Mouse (Mus musculus): Measurements from ENCODE around the gene Lekr1. TPM values are rescaled to one million over a fixed set of nuclear protein-coding genes. Genes with fewer than 3 reads are reported as not detected.

The Lekr1 gene
- total and polyA plus RNA-seq, 2 experiments from 2014 or later: 2.9 to 6.8 TPM

DNA sequence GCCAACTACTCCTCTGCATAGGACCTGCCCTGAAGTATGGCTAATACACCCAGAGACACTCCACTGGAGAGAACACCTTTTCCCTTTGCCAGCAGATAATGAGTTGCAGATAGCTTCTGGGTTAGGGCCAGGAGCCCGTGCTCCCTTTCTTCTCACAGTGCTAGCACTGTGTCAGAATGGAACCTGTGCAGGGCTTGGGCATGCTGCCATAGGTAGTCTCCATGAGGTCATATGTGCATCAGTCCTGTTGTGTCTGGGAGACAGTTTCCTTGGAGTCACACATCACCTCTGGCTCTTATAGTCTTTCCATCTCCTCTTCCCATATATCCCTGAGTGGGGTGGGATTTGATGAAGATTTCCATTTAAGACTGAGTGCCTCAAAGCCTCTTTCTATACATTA is 33.7 kb downstream of the Lekr1 start:
- WGBS: 52% methylated on average over 1 of the region's 1 CpGs
- ATAC-seq (no peak), DNase-seq (ENCODE audit: low spot score) (no peak)
- Histone ChIP-seq H3K36me3 (ENCODE audit: insufficient read depth, low read length) (no peaks in the 10 kb centered on the region), H3K4me3 (ENCODE audit: low read length) (no peak overlapping the region), H3K27me3 (ENCODE audit: insufficient read depth, low read length) (no peaks in the 10 kb centered on the region), H3K9ac (replicated peaks; ENCODE audit: low read length) (no peak overlapping the region), H3K9me3 (ENCODE audit: low read length) (no peaks in the 10 kb centered on the region), H3K4me1 (ENCODE audit: insufficient read depth, low read length) (no peaks in the 10 kb centered on the region), H3K4me2 (ENCODE audit: low read depth, low read length) (no peak overlapping the region), H3K27ac (no peak overlapping the region)
- no peak for TF ChIP-seq CTCF (IDR thresholded peaks at IDR 0.05; ENCODE audit: low read depth)

GRCm38 (mm10) chr3:65714372-65714771 is 48.3 kb downstream of the Lekr1 start:
- Histone ChIP-seq H3K4me2 (ENCODE audit: low read depth, low read length) (no peak overlapping the region), H3K27me3 (ENCODE audit: insufficient read depth, low read length) (no peaks in the 10 kb centered on the region), H3K9me3 (ENCODE audit: low read length) (no peaks in the 10 kb centered on the region), H3K36me3 (ENCODE audit: insufficient read depth, low read length) (no peaks in the 10 kb centered on the region), H3K4me3 (ENCODE audit: low read length) (no peak overlapping the region), H3K9ac (replicated peaks; ENCODE audit: low read length) (no peak overlapping the region), H3K27ac (no peak overlapping the region), H3K4me1 (ENCODE audit: insufficient read depth, low read length) (no peaks in the 10 kb centered on the region)
- ATAC-seq: no peak
- no peak for DNase-seq (ENCODE audit: low spot score)
- no peak for TF ChIP-seq CTCF (IDR thresholded peaks at IDR 0.05; ENCODE audit: low read depth)
- 83% methylated on average over 3 of the region's 3 CpGs for WGBS

GRCm38 (mm10) chr3:65717406-65717805 is 51.4 kb downstream of the Lekr1 start:
- no peak for ATAC-seq
- no peaks in the 10 kb centered on the region for H3K36me3 ChIP-seq (ENCODE audit: insufficient read depth, low read length)
- no peak for DNase-seq (ENCODE audit: low spot score)
- no peaks in the 10 kb centered on the region for H3K4me1 ChIP-seq (ENCODE audit: insufficient read depth, low read length)
- H3K4me2 ChIP-seq (ENCODE audit: low read depth, low read length): no peak overlapping the region
- no peaks in the 10 kb centered on the region for H3K9me3 ChIP-seq (ENCODE audit: low read length)
- H3K9ac ChIP-seq (replicated peaks; ENCODE audit: low read length): no peak overlapping the region
- no peaks in the 10 kb centered on the region for H3K27me3 ChIP-seq (ENCODE audit: insufficient read depth, low read length)
- H3K4me3 ChIP-seq (ENCODE audit: low read length): no peak overlapping the region
- WGBS: 82% methylated on average over 2 of the region's 2 CpGs
- H3K27ac ChIP-seq: no peak overlapping the region
- no peak for TF ChIP-seq CTCF (IDR thresholded peaks at IDR 0.05; ENCODE audit: low read depth)

DNA sequence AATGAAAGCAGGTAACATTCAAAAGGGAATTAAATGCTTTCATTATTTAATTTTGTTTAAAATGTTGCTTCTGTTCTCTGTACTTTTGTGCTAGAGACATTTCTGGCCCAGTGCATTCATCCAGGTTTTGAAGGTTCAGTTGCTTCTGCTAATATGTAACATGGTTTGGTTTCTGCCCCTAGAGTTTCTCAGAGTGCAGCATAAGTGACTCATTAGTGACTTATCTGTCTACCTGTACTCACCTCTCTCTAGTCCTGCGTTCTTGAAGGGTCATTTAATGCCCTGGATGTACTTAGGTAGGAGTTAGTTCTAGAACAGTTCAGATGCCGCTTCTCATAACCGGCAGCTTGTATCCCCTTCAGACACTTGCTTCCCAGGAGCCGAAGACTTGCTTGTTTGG is 56.9 kb downstream of the Lekr1 start:
- no peak for TF ChIP-seq CTCF (IDR thresholded peaks at IDR 0.05; ENCODE audit: low read depth)
- DNase-seq (ENCODE audit: low spot score) (no peak), ATAC-seq (no peak)
- Histone ChIP-seq H3K36me3 (ENCODE audit: insufficient read depth, low read length) (no peaks in the 10 kb centered on the region), H3K9me3 (ENCODE audit: low read length) (no peaks in the 10 kb centered on the region), H3K27me3 (ENCODE audit: insufficient read depth, low read length) (no peaks in the 10 kb centered on the region), H3K4me1 (ENCODE audit: insufficient read depth, low read length) (no peaks in the 10 kb centered on the region), H3K9ac (replicated peaks; ENCODE audit: low read length) (no peak overlapping the region), H3K4me2 (ENCODE audit: low read depth, low read length) (no peak overlapping the region), H3K27ac (no peak overlapping the region), H3K4me3 (ENCODE audit: low read length) (no peak overlapping the region)
- 79% methylated on average over 4 of the region's 4 CpGs for WGBS

- ATAC-seq (no peak), DNase-seq (ENCODE audit: low spot score) (no peak)
- no peak overlapping the region for H3K4me3 ChIP-seq (ENCODE audit: low read length)
- no peaks in the 10 kb centered on the region for H3K36me3 ChIP-seq (ENCODE audit: insufficient read depth, low read length)
- no peaks in the 10 kb centered on the region for H3K9me3 ChIP-seq (ENCODE audit: low read length)
- no peak for TF ChIP-seq CTCF (IDR thresholded peaks at IDR 0.05; ENCODE audit: low read depth)
- H3K4me1 ChIP-seq (ENCODE audit: insufficient read depth, low read length): no peaks in the 10 kb centered on the region
- no peak overlapping the region for H3K4me2 ChIP-seq (ENCODE audit: low read depth, low read length)
- 85% methylated on average over 4 of the region's 4 CpGs for WGBS
- no peaks in the 10 kb centered on the region for H3K27me3 ChIP-seq (ENCODE audit: insufficient read depth, low read length)
- H3K27ac ChIP-seq: no peak overlapping the region
- H3K9ac ChIP-seq (replicated peaks; ENCODE audit: low read length): no peak overlapping the region
These were observed 57.6 kb downstream of the Lekr1 start for GRCm38 (mm10) chr3:65723664-65724063.

DNA sequence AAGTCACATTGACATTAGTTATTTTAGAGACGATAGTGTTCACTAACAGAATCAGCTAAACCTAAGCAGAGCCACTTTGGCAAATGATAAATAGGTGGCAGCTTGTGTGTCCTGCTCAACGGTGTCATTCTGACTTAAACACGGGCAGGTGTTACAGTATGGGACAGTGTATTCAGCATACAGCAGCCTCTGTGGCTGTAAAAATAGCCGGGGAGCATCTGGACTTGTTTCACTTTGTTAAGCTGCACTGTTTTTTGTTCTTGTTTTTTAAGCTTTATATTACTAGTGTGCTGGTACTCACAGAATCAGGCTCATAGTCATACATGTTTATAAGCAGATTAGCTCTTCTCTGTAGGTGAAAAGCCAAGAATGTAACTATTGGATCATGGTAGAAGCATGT is 71.8 kb downstream of the Lekr1 start:
- no peak overlapping the region for H3K4me2 ChIP-seq (ENCODE audit: low read depth, low read length)
- no peak overlapping the region for H3K27ac ChIP-seq
- DNase-seq (ENCODE audit: low spot score): no peak
- WGBS: 76% methylated on average over 4 of the region's 4 CpGs
- H3K9ac ChIP-seq (replicated peaks; ENCODE audit: low read length): no peak overlapping the region
- ATAC-seq: no peak
- H3K9me3 ChIP-seq (ENCODE audit: low read length): no peaks in the 10 kb centered on the region
- no peak overlapping the region for H3K4me3 ChIP-seq (ENCODE audit: low read length)
- H3K36me3 ChIP-seq (ENCODE audit: insufficient read depth, low read length): no peaks in the 10 kb centered on the region
- no peaks in the 10 kb centered on the region for H3K4me1 ChIP-seq (ENCODE audit: insufficient read depth, low read length)
- H3K27me3 ChIP-seq (ENCODE audit: insufficient read depth, low read length): no peaks in the 10 kb centered on the region
- TF ChIP-seq CTCF (IDR thresholded peaks at IDR 0.05; ENCODE audit: low read depth): no peak

DNA sequence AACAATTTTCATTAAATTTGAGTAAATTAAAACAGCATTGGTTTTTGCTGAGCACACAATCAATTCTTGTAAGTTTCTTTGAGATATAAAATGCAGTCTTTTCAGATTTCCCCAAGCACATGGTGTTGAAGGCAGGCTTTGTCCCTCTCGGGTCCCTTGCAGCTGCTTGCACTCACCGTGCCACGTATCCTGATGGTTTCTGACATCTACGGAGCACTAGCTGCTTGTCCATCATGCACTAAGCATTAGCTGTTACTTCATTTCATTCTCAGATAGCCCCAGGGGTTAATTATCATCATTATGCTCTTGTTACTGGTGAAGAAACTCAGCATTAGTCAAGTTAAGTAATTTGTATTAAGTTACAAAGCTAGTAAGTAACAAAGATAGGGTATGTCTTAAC is 78.9 kb downstream of the Lekr1 start:
- DNase-seq (ENCODE audit: low spot score) (no peak), ATAC-seq (no peak)
- Histone ChIP-seq H3K4me1 (ENCODE audit: insufficient read depth, low read length) (no peaks in the 10 kb centered on the region), H3K36me3 (ENCODE audit: insufficient read depth, low read length) (no peaks in the 10 kb centered on the region), H3K27me3 (ENCODE audit: insufficient read depth, low read length) (no peaks in the 10 kb centered on the region), H3K4me3 (ENCODE audit: low read length) (no peak overlapping the region), H3K9me3 (ENCODE audit: low read length) (no peaks in the 10 kb centered on the region), H3K9ac (replicated peaks; ENCODE audit: low read length) (no peak overlapping the region), H3K4me2 (ENCODE audit: low read depth, low read length) (no peak overlapping the region), H3K27ac (no peak overlapping the region)
- no peak for TF ChIP-seq CTCF (IDR thresholded peaks at IDR 0.05; ENCODE audit: low read depth)
- 36% methylated on average over 4 of the region's 4 CpGs for WGBS

Data from hindbrain, postnatal 0 days (tissue).